Mouse (Mus musculus) Muller cell, postnatal 12 days (primary cell): ENCODE data around the gene Adad1.

Experiments used
- DNase-seq: peaks from one replicate; pipeline ENCODE4 v3.0.0-alpha.2; 2015; ENCODE audit errors: inconsistent ontology term

Gene Adad1

GRCm38 (mm10) chr3:37063406-37063805, at the start of gene Adad1:
Gene Adad1 (plus strand): TSS chr3:37063527.
- no peak for DNase-seq

- no peak for DNase-seq
Observed at GRCm38 (mm10) chr3:37037979-37038378, 25.3 kb upstream of the Adad1 start.

GRCm38 (mm10) chr3:37039811-37040210, 23.5 kb upstream of the Adad1 start:
- no peak for DNase-seq

GRCm38 (mm10) chr3:37051491-37051890, 11.8 kb upstream of the Adad1 start:
- DNase-seq, result no peak

GRCm38 (mm10) chr3:37073211-37073610, 9.9 kb downstream of the Adad1 start:
- DNase-seq, result peak; percentile 22

- DNase-seq, result no peak
Observed at GRCm38 (mm10) chr3:37084860-37085259, 21.5 kb downstream of the Adad1 start.

- no peak for DNase-seq
Observed at GRCm38 (mm10) chr3:37090721-37091120, 27.4 kb downstream of the Adad1 start.

GRCm38 (mm10) chr3:37125655-37126054, 62.3 kb downstream of the Adad1 start, which contains the start of gene Il2:
Gene Il2 (minus strand): TSS chr3:37125959.
- DNase-seq, result no peak

GRCm38 (mm10) chr3:37126162-37126561, 62.8 kb downstream of the Adad1 start:
- no peak for DNase-seq

- DNase-seq, result no peak
Observed at GRCm38 (mm10) chr3:37128269-37128668, 64.9 kb downstream of the Adad1 start.

- no peak for DNase-seq
Observed at GRCm38 (mm10) chr3:37129063-37129462, 65.7 kb downstream of the Adad1 start.

GRCm38 (mm10) chr3:37137231-37137630, 73.9 kb downstream of the Adad1 start:
- no peak for DNase-seq

- no peak for DNase-seq
Observed at GRCm38 (mm10) chr3:37139192-37139591, 75.9 kb downstream of the Adad1 start.

- no peak for DNase-seq
Observed at GRCm38 (mm10) chr3:37140168-37140906, 77.0 kb downstream of the Adad1 start.

- DNase-seq, result no peak
Observed at GRCm38 (mm10) chr3:37141827-37142226, 78.5 kb downstream of the Adad1 start.

GRCm38 (mm10) chr3:37144979-37145378, 81.7 kb downstream of the Adad1 start:
- no peak for DNase-seq

GRCm38 (mm10) chr3:37146406-37146805, 83.1 kb downstream of the Adad1 start:
- DNase-seq, result no peak

GRCm38 (mm10) chr3:37146810-37147209, 83.5 kb downstream of the Adad1 start:
- no peak for DNase-seq

- no peak for DNase-seq
Observed at GRCm38 (mm10) chr3:37152274-37152673, 88.9 kb downstream of the Adad1 start.

- DNase-seq, result no peak
Observed at GRCm38 (mm10) chr3:37153004-37153403, 89.7 kb downstream of the Adad1 start.

GRCm38 (mm10) chr3:37154396-37154795, 91.1 kb downstream of the Adad1 start:
- no peak for DNase-seq

- DNase-seq, result no peak
Observed at GRCm38 (mm10) chr3:37157082-37157481, 93.8 kb downstream of the Adad1 start.

GRCm38 (mm10) chr3:37158246-37158645, 94.9 kb downstream of the Adad1 start:
- DNase-seq, result no peak

- DNase-seq, result peak; percentile 55
Observed at GRCm38 (mm10) chr3:37161096-37161495, 97.8 kb downstream of the Adad1 start.
